Mouse (Mus musculus): ENCODE data around the gene Spef1.

Spef1 gene

GRCm38 (mm10) chr2:131172322-131172721 is 14.8 kb downstream of the Spef1 start:
- no peak for DNase-seq (ENCODE audit: low spot score)

GRCm38 (mm10) chr2:131171401-131172104 is 15.5 kb downstream of the Spef1 start:
- peak; percentile 74 for DNase-seq (ENCODE audit: low spot score)

DNA sequence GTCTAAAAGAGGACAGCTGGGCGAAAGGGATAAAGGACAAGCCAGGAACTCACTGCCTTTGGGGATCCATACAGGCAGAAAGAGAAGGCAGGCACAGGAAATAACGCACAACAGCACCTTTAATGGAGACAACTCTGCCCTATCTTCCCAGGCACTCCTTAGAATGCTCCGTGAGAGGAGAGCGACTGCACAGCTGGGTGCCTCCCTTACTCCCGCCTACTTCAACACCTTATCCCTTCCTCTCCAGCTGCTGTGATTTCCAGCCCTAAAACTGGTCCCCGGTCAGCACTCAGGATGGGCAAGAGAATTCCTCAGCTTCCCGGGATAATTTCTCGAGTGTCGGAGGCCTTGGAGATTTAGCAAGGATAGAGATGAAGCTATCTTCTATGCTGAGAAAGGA is 16.1 kb downstream of the Spef1 start:
- no peak for DNase-seq (ENCODE audit: low spot score)

- DNase-seq (ENCODE audit: low spot score): no peak
Observed at GRCm38 (mm10) chr2:131168914-131169313, 18.2 kb downstream of the Spef1 start.

- no peak for DNase-seq (ENCODE audit: low spot score)
Observed at GRCm38 (mm10) chr2:131167984-131168383, 19.1 kb downstream of the Spef1 start.

- no peak for DNase-seq (ENCODE audit: low spot score)
Observed at GRCm38 (mm10) chr2:131166172-131166571, 20.9 kb downstream of the Spef1 start.

- no peak for DNase-seq (ENCODE audit: low spot score)
Observed at GRCm38 (mm10) chr2:131163924-131164323, 23.2 kb downstream of the Spef1 start.

DNA sequence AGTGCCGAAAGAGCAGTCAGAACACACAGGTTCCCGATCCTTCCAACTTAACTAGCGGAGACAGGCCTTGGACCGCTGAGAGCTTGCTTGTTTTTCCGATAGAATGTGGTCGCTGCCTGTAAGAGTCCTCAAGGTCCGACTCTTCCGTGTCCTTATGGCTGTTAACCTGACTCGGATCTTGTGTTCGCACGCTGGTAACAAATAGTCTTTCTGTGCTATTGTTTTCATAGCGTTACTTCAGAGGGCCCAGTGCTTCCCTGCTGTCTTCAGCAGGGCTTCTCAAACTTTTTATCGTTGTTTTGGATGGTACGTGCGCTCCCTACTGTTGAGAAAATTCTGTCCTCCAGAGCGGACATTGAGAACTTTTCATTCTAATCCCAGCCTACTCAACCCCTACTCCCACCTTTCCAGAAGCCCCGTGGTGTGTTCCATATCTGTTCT is 26.4 kb downstream of the Spef1 start:
- DNase-seq (ENCODE audit: low spot score): peak; percentile 37

- DNase-seq (ENCODE audit: low spot score): peak; percentile 97
Observed at GRCm38 (mm10) chr2:131159938-131160581, 27.0 kb downstream of the Spef1 start, which contains the start of gene 1700037H04Rik. Gene 1700037H04Rik, minus strand, starts transcription at chr2:131160081.

DNA sequence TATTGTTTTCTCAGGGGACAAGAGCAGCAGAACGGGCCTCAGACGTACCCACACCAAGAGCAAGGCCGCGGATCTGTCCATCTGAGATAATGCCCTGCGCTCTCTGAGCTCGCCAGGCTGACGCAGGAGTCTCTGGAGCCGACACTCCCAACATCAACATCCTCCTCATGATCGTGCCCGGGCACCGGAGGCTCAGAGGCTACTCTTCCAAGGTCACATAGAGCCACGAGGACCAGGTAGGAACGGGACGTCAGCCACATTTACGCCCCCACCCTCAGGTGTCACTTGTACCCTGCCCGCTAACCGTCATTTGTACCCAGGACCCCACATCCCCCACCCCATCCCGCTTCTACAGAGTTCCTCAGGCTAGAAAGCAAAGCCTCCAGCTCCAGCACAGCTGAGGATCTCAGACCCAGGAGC is 27.6 kb downstream of the Spef1 start:
- no peak for DNase-seq (ENCODE audit: low spot score)

GRCm38 (mm10) chr2:131156987-131157386 is 30.1 kb downstream of the Spef1 start:
- no peak for DNase-seq (ENCODE audit: low spot score)

DNA sequence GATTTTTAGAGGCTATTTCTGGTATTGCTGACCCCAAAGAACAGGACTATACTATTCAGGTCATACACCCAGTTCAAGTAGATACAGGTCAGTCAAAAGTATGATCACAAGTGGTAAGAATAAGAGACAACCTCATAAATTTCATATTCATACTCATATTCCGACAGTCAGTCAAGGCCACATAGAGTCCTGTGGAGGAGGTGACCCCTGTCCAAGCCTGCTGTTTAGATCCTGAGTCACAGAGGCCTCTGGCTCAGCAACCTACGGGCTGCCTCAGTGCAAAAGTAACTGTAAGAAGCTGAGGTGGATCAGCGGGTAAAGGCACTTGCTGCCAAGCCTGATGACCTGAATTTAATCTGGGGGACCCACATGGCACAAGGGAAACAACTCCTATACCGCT is 33.0 kb downstream of the Spef1 start:
- DNase-seq (ENCODE audit: low spot score): no peak

- no peak for DNase-seq (ENCODE audit: low spot score)
Observed at GRCm38 (mm10) chr2:131152166-131152730, 34.8 kb downstream of the Spef1 start.

DNA sequence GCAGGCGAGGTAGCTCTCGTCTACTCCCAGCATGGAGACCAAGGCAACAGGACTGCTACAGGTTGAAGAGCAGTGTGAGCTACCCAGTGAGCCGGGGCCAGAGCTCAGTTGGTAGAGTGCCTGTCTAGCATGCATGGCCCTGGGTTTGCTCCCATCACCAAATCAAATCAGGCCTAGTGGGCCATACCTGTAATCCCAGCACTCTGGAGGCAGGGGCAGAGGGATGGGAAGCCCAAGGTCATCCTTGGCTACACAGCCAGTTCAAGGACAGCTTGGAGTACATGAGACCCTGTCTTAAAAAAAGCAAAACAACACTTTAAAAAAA is 37.9 kb downstream of the Spef1 start:
- no peak for DNase-seq (ENCODE audit: low spot score)

DNA sequence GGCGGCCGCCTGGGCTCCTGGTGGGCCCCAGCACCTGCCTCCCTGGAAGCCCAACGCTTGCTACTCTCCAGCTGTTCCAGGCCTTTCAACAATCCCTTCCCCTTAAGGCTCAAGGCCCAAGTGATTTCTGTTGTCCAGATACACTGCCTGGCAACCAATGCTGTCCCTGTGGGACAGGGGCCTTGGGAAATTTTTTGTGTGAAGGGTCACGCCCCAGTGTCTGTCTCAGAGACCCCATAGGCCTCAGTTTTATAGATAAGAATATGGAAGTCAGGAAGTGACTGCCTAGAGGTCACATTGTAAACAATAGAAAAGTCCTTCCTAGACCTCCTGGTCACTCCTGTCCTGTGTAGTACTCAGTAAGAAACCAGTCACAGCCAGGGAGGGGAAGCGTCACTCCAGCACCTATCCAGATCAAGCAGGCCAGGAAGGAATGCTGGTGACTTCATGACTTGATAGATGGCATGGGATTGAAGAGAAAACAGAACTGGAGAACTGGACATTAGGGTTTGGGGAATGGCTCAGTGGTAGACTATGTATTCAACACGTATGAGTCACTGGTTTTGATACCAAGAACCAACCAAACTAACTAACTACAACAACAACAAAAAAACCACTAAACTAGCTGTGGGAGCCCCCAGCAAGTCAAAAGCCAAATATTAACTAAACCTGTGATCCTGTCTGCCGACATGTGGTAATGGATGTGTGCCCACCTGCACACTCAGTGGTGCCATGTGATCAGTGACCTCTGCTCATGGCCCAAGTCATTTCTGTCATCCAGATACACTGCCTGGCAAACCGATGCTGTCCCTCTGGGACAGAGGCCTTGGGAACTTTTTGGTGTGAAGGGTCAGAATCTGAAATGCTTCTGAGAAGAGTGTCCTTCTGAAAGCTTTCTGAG is 38.5 kb downstream of the Spef1 start:
- DNase-seq (ENCODE audit: low spot score): no peak

- no peak for DNase-seq (ENCODE audit: low spot score)
Observed at GRCm38 (mm10) chr2:131147043-131147365, 40.1 kb downstream of the Spef1 start.

DNA sequence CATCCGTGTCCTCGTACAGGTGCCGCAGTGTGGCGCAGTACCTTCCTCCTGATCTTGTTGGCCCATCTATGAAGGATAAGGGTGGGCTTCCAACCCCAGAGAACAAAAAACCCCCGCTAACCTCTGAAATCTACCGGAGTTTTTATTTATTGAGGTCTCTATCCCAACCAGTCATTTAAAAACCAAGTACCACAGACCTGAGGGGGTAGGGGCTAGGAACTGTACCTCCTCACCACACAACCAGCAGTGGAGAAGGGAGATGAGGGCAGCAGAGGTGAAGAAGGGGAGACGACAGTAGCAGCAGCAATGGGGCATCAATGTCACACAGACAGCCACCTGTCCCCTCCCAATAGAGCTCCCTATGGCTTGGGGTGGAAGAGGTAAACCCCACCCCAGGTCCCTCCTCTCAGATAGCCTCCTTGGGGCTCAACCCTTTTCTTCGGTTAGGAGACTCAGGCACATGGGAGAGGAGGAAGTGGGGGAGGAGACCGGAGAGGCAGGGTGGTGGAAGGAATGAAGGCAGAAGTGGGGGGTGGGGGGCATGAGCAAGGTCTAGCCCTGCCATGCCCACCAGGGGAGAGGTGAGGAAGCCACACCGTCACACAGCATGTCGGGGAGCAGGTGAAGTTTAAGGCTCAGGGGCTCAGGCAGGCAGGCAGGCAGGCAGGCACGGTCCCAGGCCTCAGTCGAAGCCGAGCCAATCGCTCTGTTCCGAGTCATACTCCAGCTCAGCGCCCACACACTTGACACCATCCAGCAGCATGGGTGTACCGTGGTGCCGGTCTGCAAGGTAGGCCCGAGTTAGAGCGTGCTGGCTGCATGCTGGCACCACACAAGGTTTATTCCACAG is 40.7 kb downstream of the Spef1 start:
- no peak for DNase-seq (ENCODE audit: low spot score)

DNA sequence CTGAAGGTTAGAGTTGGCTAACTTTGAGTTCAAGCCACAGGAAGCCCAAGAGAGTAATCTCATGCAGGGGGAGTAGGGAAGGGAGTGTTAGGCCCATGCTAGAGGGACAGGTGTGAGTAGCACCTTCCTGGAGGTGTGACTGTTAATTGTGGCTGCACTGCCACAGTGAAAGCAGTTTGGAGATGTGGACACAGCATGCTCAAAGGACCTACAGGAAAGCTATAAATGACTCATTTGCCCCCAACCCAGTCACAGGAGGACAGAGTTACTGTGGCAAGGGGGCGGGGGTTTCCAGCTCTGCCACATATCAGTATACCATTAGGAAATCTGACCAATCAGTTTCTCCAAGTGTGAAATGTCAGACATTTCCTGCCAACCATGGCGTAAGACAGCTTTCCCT is 41.5 kb downstream of the Spef1 start:
- DNase-seq (ENCODE audit: low spot score): no peak

DNA sequence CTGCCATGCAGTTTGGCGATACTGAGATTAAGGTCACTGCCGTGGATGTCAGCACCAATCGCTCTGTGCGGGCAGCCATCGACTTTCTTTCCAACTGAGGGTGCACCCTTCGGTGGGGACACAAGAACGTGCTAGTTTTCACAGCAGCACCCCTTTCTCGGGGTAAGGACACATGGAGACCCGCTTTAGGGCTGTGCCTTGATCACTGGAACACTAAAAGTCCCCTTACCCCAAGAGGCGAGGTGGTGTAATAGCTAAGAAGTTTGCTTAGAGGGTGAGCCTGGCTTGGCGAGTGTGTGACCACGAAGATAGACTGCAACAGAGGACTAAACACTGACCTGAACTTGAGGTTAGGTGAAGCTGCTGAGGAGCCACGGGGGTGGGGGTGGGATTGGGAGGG is 42.0 kb downstream of the Spef1 start:
- no peak for DNase-seq (ENCODE audit: low spot score)

DNA sequence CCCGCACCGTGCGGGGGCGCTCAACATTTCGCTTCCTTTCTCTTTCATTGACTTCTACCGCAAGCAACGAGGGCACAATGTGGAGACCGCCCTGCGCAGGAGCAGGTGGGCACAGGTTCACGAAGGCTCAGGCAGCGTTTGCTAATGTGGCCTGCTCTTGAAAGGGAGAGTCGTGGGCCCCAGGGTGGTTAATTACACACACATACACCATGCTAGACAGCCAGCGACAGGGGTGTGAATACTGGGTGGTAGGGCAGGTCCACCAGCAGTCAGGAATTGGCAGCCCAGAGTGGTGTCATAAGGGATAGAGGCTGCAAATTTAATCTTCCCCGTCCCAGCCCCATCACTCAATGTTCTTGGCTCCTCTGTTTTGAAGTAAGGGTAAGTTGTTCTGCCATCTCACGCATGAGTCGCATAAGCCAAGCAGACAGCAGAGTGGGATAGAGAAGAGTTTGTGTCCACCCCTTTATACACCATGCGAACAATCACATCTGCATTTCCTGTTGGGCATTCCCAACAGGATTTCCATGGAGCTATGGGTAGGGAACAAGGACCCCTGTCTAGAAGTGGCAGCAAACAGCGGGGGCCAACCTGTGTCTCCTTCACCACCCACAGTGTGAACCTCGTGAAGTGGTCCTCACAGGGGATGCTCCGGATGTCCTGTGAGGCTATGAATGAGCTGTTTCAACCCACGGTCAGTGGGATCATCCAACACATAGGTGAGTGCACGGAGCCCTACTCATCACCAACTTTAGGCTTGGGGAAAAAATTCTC is 43.9 kb downstream of the Spef1 start:
- DNase-seq (ENCODE audit: low spot score): no peak

- peak; percentile 56 for DNase-seq (ENCODE audit: low spot score)
Observed at GRCm38 (mm10) chr2:131142592-131142991, 44.5 kb downstream of the Spef1 start.
